Mouse (Mus musculus) testis, adult 2 months (tissue): ENCODE results near the gene Max.

Experiments used
- CTCF ChIP-seq: fragments of 200-500 bp; IDR thresholded peaks from 2 replicates; pipeline ENCODE4 v1.5.1; 2012; ENCODE audit warnings: low read depth, mild to moderate bottlenecking, inconsistent platforms, low read length, moderate library complexity; ENCODE audit not compliant: control insufficient read depth, insufficient read depth, insufficient replicate concordance
- POLR2A ChIP-seq: fragments of 200-500 bp; IDR thresholded peaks from 2 replicates; pipeline ENCODE4 v1.6.1; 2012; ENCODE audit warnings: low read depth, mild to moderate bottlenecking, inconsistent platforms, low read length, moderate library complexity; ENCODE audit not compliant: control insufficient read depth

GRCm38 (mm10) chr12:76906278-76906677 is 55.7 kb downstream of the Max start:
- TF ChIP-seq CTCF (no peak), POLR2A (no peak)
